Mouse (Mus musculus) stomach, embryonic 16.5 days (tissue): ENCODE results near the gene Ndufb10. TPM values are rescaled to one million over a fixed set of nuclear protein-coding genes. Genes with fewer than 3 reads are reported as not detected.

Source experiments
- ATAC-seq: fragments of 200-750 bp; cut with Nextera tagmentation; 2 replicates; pipeline ENCODE4 v1.8.0; 2017; ENCODE audit warnings: moderate number of reproducible peaks, moderate TSS enrichment; ENCODE audit not compliant: insufficient read depth, low FRiP score
- H3K27ac ChIP-seq: fragments of 300-500 bp; sonication (generic); 2 replicates; pipeline ENCODE4 v1.5.1; 2014; ENCODE audit warnings: low read length
- H3K27me3 ChIP-seq: fragments of 300-500 bp; sonication (generic); 2 replicates; pipeline ENCODE4 v1.6.1; 2014; ENCODE audit warnings: low read length, control low read depth, mixed read lengths; ENCODE audit not compliant: control insufficient read depth, insufficient read depth
- H3K36me3 ChIP-seq: fragments of 300-500 bp; sonication (generic); 2 replicates; pipeline ENCODE4 v1.6.1; 2014; ENCODE audit warnings: low read length; ENCODE audit not compliant: control insufficient read depth, insufficient read depth
- H3K4me1 ChIP-seq: fragments of 300-500 bp; sonication (generic); 2 replicates; pipeline ENCODE4 v1.6.1; 2014; ENCODE audit warnings: low read length, control low read depth, mixed read lengths; ENCODE audit not compliant: control insufficient read depth, insufficient read depth
- H3K4me2 ChIP-seq: fragments of 300-500 bp; sonication (generic); 2 replicates; pipeline ENCODE4 v1.6.1; 2014; ENCODE audit warnings: low read depth, low read length, mixed read lengths
- H3K4me3 ChIP-seq: fragments of 300-500 bp; sonication (generic); replicated peaks from 2 replicates; pipeline ENCODE4 v1.5.1; 2014; ENCODE audit warnings: mild to moderate bottlenecking, low read length
- H3K9ac ChIP-seq: fragments of 300-500 bp; sonication (generic); 2 replicates; pipeline ENCODE4 v1.6.1; 2014; ENCODE audit warnings: low read length
- H3K9me3 ChIP-seq: fragments of 300-500 bp; sonication (generic); replicated peaks from 2 replicates; pipeline ENCODE4 v1.6.1; 2016; ENCODE audit warnings: low read length, control low read depth; ENCODE audit not compliant: control insufficient read depth
- WGBS: fragments of 180-500 bp; shearing (Covaris S2); extraction: QIAGEN DNeasy Blood & Tissue Kit; methylation state at CpG from one replicate; pipeline ENCODE4 v1.1.7; 2014; 5-methylcytosine and 5-hydroxymethylcytosine counted together
- polyA plus RNA-seq: library from polyadenylated mRNA; unstranded; fragments of >200 nt; fragmentation: Nextera tagmentation; extraction: Ambion mirVana; gene quantifications from 2 replicates; pipeline ENCODE4 v1.2.1, GENCODE M21; 2015

The Ndufb10 gene
- polyA plus RNA-seq, 1 experiment from 2014 or later: 246 TPM

DNA sequence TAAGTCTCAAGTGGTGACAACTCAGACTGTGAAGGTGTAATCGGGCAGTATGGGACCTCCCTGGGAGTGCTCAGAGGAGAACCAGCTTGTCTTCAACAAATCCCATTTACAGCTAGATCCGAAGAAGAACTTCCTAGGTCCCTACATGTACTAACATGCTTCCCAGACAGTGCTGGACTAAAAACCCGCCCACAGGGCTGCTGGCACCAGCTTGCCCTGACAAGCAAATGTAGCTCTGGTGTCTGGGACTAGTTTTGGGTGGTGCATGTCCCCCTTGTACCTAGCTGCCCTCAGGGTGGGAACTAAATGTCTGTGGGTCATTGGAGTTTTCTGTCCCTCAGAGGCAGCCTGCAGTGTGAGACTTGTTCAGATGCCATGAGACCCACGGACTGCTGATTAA lies 27.2 kb upstream of the Ndufb10 start:
- H3K27me3 ChIP-seq: peaks cover 49% of the 10 kb centered on the region
- H3K4me3 ChIP-seq: no peak overlapping the region
- H3K9ac ChIP-seq: no peak overlapping the region
- 20% methylated on average over 4 of the region's 4 CpGs for WGBS
- no peaks in the 10 kb centered on the region for H3K9me3 ChIP-seq
- H3K36me3 ChIP-seq: no peaks in the 10 kb centered on the region
- H3K27ac ChIP-seq: no peak overlapping the region
- peaks cover 14% of the 10 kb centered on the region; the same call in 1 of the 2 replicates for H3K4me1 ChIP-seq
- no peak for ATAC-seq
- no peak overlapping the region for H3K4me2 ChIP-seq

GRCm38 (mm10) chr17:24746986-24747385 lies 22.7 kb upstream of the Ndufb10 start:
- ATAC-seq: no peak
- Histone ChIP-seq H3K27me3 (peaks cover 20% of the 10 kb centered on the region), H3K9ac (no peak overlapping the region), H3K36me3 (0 out of 2 replicates have a peak, but pooled peaks cover 3% of the 10 kb centered on the region), H3K4me1 (peaks cover 4% of the 10 kb centered on the region; the same call in 1 of the 2 replicates), H3K9me3 (no peaks in the 10 kb centered on the region), H3K4me3 (no peak overlapping the region), H3K27ac (no peak overlapping the region), H3K4me2 (no peak overlapping the region)
- WGBS: 48% methylated on average over 4 of the region's 4 CpGs

DNA sequence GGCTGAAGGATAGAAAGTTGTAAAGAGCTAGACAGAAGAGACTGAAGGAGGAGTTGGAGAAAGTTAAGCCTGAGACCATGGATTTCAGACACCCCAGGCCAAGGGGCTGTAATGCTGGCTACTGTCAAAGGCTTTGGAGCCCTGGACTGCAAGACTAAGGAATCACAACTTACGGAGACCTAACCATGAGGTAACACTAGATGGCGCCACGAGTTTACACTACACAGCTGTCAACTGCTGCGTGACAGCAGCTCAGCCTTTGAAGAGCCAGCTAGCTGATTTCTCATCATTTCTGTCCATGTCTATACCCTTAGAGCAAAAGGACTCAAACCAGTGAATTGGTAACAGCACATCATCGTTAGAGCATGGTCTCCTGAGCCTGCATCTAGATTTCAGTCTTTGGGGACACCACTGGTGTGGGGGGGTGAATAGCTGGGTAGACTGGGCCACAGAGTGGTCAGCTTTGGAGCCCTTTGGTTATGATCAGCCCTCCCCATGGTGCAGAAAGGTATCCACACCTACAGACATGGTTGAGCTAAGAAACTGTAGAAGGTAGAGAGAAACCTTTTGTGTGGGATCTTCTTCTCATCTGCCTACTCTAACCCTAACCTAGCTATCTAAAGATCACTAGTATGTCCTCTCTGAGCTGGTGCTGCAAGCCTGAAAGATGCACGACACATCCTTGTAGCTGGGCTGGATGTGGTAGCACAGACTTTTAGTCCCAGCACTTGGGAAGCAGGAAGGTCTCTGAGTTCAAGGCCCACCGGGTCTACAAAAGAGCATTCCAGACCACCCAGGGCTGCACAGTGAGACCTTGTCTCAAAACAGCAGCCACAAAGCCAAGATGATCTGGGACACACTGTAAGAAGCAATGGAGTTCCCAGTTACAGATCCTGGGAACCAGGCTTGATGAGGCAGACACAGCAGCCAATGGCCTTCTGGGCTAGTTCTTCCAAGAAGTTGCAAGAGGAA lies 21.5 kb upstream of the Ndufb10 start:
- H3K27ac ChIP-seq: no peak overlapping the region
- peaks cover 4% of the 10 kb centered on the region; the same call in 1 of the 2 replicates for H3K4me1 ChIP-seq
- H3K36me3 ChIP-seq: 0 out of 2 replicates have a peak, but pooled peaks cover 3% of the 10 kb centered on the region
- H3K9me3 ChIP-seq: no peaks in the 10 kb centered on the region
- WGBS: 21% methylated on average over 7 of the region's 7 CpGs
- H3K4me2 ChIP-seq: no peak overlapping the region
- peak; percentile 79; the same call in 1 of the 2 replicates for ATAC-seq
- peaks cover 10% of the 10 kb centered on the region; the same call in 1 of the 2 replicates for H3K27me3 ChIP-seq
- H3K9ac ChIP-seq: no peak overlapping the region
- H3K4me3 ChIP-seq: no peak overlapping the region

DNA sequence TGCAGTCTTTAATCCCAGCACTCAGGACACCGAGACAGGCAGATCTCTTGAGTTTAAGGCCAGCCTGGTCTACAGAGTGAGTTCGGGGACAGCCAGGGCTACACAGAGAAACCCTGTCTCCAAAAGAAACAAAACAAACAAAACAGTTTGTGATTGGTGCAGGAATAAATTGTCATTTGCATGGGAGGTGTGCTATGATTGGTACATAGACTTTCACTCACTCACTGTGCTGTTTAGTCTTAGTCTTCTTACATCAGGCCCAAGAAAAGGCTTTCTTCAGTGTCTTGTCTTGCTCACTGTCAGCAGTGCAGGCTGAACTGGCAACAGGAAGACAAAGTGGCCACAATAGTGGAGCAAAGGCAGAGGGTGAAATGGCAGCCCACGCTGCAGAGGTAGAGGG lies 20.1 kb upstream of the Ndufb10 start:
- ATAC-seq: no peak
- Histone ChIP-seq H3K9me3 (no peaks in the 10 kb centered on the region), H3K4me2 (no peak overlapping the region), H3K4me1 (peaks cover 4% of the 10 kb centered on the region; the same call in 1 of the 2 replicates), H3K4me3 (no peak overlapping the region), H3K27ac (no peak overlapping the region), H3K36me3 (0 out of 2 replicates have a peak, but pooled peaks cover 3% of the 10 kb centered on the region), H3K27me3 (no peaks in the 10 kb centered on the region), H3K9ac (no peak overlapping the region)
- 70% methylated on average over 3 of the region's 3 CpGs for WGBS

DNA sequence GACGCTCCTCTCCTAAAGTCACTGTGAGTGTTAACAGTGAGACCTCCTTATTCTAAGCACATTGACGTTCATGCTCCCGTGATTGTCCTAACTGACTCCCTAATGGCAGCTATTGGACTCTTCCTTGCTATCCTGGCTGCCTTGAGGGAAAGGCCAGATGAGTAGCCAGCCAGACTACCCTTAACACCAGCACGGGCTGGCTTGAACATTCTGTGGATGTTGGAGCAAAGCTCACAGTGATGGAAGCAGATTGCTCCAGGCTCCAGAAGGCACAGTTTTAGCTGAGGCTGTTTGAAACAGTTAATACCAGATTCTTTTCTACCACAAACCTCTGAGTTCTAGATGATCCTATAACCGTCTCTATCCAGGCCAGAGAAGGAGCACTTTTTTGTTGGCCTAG lies 19.6 kb upstream of the Ndufb10 start:
- WGBS: 72% methylated on average over 5 of the region's 5 CpGs
- Histone ChIP-seq H3K9me3 (no peaks in the 10 kb centered on the region), H3K4me3 (no peak overlapping the region), H3K27ac (no peak overlapping the region), H3K4me1 (peaks cover 4% of the 10 kb centered on the region; the same call in 1 of the 2 replicates), H3K27me3 (no peaks in the 10 kb centered on the region), H3K9ac (no peak overlapping the region), H3K4me2 (no peak overlapping the region), H3K36me3 (0 out of 2 replicates have a peak, but pooled peaks cover 3% of the 10 kb centered on the region)
- ATAC-seq: no peak

DNA sequence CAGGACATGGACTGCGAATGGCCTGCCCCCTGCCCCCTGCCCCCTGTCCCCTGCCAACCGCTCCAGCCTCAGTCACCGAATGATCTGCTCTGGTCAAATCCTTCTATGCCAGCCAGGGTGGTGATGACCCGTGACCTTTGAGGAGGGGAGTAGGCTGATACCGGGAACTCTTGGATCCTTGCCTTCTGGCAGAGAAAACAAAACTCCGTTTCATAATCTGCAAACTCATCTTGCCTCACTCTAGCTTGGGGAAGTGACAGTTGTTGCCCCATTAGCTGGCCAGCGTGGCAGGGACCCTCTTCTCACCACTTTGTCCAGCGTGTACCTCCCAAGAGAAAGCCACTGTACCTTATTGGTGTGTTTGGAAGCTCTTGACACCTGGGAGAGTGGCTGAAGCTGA lies 18.0 kb upstream of the Ndufb10 start:
- no peaks in the 10 kb centered on the region for H3K27me3 ChIP-seq
- ATAC-seq: no peak
- no peak overlapping the region for H3K4me3 ChIP-seq
- H3K9me3 ChIP-seq: no peaks in the 10 kb centered on the region
- H3K4me2 ChIP-seq: no peak overlapping the region
- 80% methylated on average over 8 of the region's 8 CpGs for WGBS
- no peak overlapping the region for H3K27ac ChIP-seq
- H3K9ac ChIP-seq: no peak overlapping the region
- peaks cover 9% of the 10 kb centered on the region; the same call in 1 of the 2 replicates for H3K4me1 ChIP-seq
- 0 out of 2 replicates have a peak, but pooled peaks cover 3% of the 10 kb centered on the region for H3K36me3 ChIP-seq

DNA sequence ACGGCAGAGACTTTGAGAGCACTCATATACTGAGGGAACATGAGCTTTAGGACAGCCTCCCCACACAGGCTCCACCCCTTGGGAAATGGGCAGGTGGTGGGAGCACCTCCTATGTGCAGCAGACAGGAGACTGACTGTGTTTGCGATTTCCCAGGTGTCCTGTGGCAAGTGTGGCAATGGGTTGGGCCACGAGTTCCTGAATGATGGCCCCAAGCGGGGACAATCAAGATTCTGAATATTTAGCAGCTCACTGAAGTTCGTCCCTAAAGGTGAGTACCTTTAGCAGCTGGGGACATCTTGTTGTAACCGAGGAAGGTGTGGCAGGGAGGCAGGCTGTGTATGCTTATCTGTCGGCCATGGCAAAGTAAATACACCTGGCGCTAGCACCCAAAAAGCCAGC lies 15.6 kb upstream of the Ndufb10 start:
- H3K4me1 ChIP-seq: peaks cover 14% of the 10 kb centered on the region
- no peaks in the 10 kb centered on the region for H3K9me3 ChIP-seq
- 0 out of 2 replicates have a peak, but pooled peaks cover 3% of the 10 kb centered on the region for H3K36me3 ChIP-seq
- no peak overlapping the region for H3K9ac ChIP-seq
- 64% methylated on average over 8 of the region's 8 CpGs for WGBS
- ATAC-seq: no peak
- H3K27ac ChIP-seq: no peak overlapping the region
- no peak overlapping the region for H3K4me2 ChIP-seq
- no peak overlapping the region for H3K4me3 ChIP-seq
- H3K27me3 ChIP-seq: no peaks in the 10 kb centered on the region

DNA sequence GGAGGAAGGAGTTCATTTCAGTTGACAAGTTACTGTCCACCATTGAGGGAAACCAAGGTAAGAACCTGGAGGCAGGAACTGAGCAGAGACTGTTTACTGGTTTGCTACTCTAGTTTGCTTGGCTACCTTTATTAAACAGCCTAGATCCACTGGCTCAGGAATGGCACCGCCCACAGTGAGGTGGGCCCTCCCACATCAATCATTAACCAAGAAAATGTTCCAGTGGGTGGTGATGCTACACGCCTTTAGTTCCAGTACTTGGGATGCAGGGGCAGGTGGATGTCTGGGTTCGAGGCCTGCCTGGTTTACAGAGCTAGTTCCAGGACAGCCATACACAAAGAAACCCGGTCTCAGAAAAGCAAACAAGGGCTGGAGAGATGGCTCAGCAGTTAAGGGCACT lies 14.0 kb upstream of the Ndufb10 start:
- no peak for ATAC-seq
- Histone ChIP-seq H3K36me3 (0 out of 2 replicates have a peak, but pooled peaks cover 3% of the 10 kb centered on the region), H3K27me3 (no peaks in the 10 kb centered on the region), H3K4me1 (peaks cover 14% of the 10 kb centered on the region), H3K27ac (no peak overlapping the region), H3K9me3 (no peaks in the 10 kb centered on the region), H3K9ac (no peak overlapping the region), H3K4me2 (no peak overlapping the region), H3K4me3 (no peak overlapping the region)
- WGBS: 69% methylated on average over 4 of the region's 4 CpGs

- H3K27me3 ChIP-seq: no peaks in the 10 kb centered on the region
- no peaks in the 10 kb centered on the region for H3K36me3 ChIP-seq
- peaks cover 14% of the 10 kb centered on the region for H3K4me1 ChIP-seq
- no peak overlapping the region for H3K27ac ChIP-seq
- peak overlapping the region; percentile 73 for H3K9ac ChIP-seq
- ATAC-seq: no peak
- WGBS: 20% methylated on average over 8 of the region's 8 CpGs
- no peaks in the 10 kb centered on the region for H3K9me3 ChIP-seq
- H3K4me2 ChIP-seq: peak overlapping the region; percentile 69
- peak overlapping the region; percentile 57 for H3K4me3 ChIP-seq
These were observed 13.0 kb upstream of the Ndufb10 start for GRCm38 (mm10) chr17:24737135-24737810.
